Mouse (Mus musculus) heart, adult 18-20 months (tissue): ENCODE data around the gene Fgfr2. TPM values are rescaled to one million over a fixed set of nuclear protein-coding genes. Genes with fewer than 3 reads are reported as not detected.
A peak's percentile ranks its signal among the peaks of the same experiment; 100 is the strongest.

Source experiments
- DNase-seq, 2 experiments: peaks; one replicate each; pipeline ENCODE4 v3.0.0; 2021 to 2022; ENCODE audit warnings: mixed read lengths in 1 of 2
- total RNA-seq, 2 experiments: library from RNA; stranded (reverse); gene quantifications; 2 replicates each; pipeline ENCODE4 v1.2.3; 2021

The Fgfr2 gene
- total RNA-seq, 2 experiments from 2014 or later: 1.3 to 2.6 TPM

GRCm38 (mm10) chr7:132332176-132332575 is 791.0 kb downstream of the Fgfr2 start:
- no peak for DNase-seq

DNA sequence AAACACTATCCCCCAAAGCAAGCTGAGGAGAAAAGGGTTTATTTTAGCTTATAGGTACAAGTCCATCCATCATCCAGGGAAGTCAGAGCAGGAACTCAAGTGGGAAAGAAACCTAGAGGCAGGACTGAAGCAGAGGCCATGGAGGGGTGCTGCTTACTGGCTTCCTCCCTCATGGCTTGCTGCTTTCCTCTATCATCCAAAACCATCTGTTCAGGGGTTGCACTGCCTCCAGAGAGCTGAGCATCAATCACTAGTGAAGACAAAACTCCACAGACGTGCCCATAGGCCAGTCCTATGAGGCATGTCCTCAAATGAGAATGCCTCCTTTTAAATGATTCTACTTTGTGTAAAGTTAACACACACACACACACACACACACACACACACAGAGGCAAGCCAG is 793.0 kb downstream of the Fgfr2 start:
- DNase-seq: no peak

DNA sequence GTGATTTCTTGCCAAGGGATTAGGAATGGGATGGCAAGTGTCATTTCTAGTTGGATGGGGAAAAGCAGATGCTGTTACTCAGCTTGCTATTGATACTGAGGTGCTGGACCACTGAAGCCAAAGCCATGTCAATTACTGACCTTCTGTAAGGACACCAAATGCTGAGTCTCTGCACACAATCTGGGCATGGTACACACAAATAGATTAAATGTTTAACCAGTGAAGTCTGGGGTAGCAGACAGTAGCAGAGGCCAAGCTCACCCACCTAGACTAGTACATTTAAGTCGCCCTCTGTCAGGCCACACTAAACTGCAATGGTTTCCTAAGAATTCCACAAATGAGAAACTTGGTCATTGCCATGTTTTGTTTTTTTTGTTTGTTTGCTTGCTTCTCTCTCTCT is 794.5 kb downstream of the Fgfr2 start:
- no peak for DNase-seq

GRCm38 (mm10) chr7:132325549-132326331 is 797.4 kb downstream of the Fgfr2 start:
- peak; percentile 71 to 79 for DNase-seq

GRCm38 (mm10) chr7:132323430-132323829 is 799.7 kb downstream of the Fgfr2 start:
- DNase-seq: no peak

DNA sequence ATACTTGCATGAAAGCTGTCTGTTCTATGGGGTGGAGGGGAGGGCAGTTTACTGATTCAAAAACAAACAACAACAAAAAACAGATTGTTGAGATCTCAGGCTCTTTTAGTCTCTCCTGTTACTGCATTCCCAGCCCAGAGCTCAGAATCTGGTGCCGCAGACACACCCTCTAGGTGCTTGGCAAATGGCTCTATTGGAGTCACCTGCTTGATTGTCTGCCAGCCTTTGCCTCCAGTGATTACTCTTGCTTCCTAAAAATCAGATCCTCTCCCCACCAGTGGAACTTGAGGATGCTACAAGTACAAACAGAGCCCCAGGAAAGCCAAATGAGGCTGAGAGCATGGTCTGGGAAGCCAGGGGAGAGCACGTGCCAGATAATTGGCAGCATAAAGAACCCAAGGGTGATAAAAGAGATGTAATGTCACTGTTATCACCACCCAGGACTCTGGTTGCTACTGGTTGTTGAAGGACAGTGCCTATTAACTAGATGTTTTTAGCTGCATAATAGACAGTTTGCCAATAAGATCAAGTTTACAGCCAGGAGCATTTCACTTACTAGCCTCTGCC is 801.7 kb downstream of the Fgfr2 start:
- no peak for DNase-seq

- DNase-seq: peak; percentile 67 to 72
Observed at GRCm38 (mm10) chr7:132317036-132317541, 806.1 kb downstream of the Fgfr2 start, which contains the start of gene Chst15. Gene Chst15 (minus strand): TSS chr7:132317228.

DNA sequence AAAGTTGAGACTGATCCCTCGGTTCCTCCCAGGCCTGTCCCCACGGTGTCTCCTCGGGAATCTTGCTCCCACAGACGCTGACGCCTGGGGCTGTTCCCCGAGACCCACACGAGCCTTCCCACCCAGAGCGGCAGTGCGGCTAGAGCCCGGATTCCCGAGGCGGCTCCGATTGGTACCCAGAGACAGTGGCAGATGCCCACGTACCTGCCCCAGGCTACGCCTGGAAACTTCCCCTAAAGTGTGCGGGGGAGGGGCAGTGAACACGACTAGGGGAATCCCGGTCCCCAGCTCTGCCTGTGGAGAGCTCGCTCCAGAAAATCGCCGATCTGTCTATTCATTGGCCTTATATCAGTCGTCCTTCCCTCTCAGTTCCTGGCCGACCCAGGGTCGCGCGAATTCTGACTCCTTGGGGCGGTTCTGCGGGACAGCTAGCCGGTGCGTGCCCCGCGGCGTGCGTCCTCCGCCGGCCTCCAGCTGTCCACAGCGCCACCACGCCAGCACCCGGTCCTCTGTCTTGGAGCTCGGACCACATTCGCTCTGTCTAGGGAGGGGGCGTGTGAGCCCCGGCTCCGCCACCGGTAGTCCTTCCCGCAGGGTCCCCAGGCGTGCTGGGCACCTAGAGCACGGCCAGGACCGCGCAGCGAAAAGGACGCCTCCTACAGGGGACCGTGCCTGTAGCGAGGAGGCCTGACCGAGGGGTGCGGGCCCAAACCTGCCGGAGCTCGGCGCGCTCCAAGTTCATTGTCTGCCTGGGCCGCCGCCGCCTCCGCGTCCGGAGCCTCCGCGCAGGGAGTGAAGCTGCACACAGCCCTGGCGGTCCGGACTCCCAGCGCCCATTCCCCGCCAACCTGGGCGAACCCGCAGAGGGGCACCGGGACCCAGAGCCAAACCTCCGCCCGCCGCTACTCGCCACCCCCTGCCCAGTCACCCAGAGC is 806.8 kb downstream of the Fgfr2 start:
- DNase-seq: peak; percentile 78 to 80

DNA sequence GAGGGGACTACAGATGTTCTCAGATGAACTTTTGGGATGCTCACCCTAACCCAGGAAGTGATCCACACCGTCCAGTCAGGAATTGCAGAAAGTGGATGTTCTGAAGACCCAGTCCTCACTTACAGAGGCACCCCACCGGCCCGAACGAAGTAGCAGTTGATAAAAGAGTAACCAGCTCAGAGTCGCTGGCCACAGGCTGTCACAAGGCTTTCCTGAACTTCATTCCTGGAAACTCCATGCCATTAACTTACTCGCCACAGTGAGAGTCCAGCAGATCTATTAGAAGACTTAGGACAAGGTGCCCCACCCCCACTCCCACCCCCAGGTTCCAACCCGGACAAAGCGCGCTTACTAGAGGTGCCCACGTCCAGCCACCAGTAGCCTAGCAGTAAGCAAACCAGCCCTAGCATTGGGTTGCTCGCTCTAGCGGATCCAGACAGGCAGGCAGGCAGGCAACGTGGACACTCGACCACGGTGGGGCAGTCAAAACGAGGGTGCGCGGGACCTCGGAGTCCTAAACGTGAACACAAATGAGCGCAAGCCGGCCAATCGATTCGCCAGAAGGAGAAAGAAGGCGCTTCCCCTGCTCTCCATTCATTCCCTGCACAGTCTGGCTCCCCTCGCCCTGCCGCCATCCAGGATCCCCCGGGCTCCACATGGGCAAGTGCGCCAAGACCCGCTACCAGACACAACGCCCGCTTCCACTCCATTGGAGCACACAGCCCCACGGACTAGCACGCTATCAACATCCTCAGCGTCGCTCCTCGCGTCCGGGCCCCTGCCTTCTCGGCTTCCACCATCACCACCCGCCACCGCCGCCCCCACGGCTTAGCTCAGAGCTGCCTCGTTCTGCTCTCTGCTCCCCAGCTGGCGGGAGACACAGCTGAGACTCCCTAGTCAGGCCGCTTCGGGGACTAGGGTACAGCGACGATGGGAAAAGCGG is 807.7 kb downstream of the Fgfr2 start:
- DNase-seq: peak; percentile 80 to 84

GRCm38 (mm10) chr7:132312396-132312795 is 810.8 kb downstream of the Fgfr2 start:
- DNase-seq: no peak

DNA sequence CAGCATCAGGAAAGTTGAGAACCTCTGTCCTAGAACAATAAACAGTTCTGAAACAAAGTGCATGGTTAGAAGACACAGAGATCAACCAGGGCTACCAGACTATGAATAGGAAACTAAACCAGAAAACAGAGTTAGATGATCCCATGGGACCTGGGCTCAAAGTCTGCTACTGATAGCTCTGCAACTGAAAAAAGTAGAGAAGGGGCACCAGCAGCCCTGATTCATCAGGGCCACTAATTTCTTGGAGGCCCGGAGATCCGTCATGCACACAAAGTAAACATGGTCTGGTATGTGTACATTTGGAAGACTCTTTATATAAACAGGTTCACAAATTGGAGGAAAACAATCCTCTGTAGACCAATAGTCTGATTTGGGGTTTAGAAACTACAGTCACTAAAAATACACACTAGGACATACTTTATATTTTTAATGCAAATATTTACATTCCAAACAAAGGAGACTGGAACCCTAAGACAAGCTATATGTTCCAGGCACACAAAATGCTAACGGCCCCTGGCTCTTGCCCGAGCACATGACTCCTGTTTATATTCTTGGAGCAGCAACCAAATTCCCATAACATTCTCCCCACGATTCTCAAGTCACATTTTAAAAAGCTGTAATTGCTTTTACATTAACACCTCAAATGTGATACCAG is 814.5 kb downstream of the Fgfr2 start:
- DNase-seq: no peak

- peak in 1 of 2 experiments; percentile 40 for DNase-seq
Observed at GRCm38 (mm10) chr7:132307722-132308271, 815.4 kb downstream of the Fgfr2 start.

GRCm38 (mm10) chr7:132306671-132307412 is 816.3 kb downstream of the Fgfr2 start:
- DNase-seq: no peak

GRCm38 (mm10) chr7:132305492-132306375 is 817.4 kb downstream of the Fgfr2 start:
- DNase-seq: no peak

- no peak for DNase-seq
Observed at GRCm38 (mm10) chr7:132304424-132305085, 818.6 kb downstream of the Fgfr2 start.

- no peak for DNase-seq
Observed at GRCm38 (mm10) chr7:132303988-132304387, 819.2 kb downstream of the Fgfr2 start.

DNA sequence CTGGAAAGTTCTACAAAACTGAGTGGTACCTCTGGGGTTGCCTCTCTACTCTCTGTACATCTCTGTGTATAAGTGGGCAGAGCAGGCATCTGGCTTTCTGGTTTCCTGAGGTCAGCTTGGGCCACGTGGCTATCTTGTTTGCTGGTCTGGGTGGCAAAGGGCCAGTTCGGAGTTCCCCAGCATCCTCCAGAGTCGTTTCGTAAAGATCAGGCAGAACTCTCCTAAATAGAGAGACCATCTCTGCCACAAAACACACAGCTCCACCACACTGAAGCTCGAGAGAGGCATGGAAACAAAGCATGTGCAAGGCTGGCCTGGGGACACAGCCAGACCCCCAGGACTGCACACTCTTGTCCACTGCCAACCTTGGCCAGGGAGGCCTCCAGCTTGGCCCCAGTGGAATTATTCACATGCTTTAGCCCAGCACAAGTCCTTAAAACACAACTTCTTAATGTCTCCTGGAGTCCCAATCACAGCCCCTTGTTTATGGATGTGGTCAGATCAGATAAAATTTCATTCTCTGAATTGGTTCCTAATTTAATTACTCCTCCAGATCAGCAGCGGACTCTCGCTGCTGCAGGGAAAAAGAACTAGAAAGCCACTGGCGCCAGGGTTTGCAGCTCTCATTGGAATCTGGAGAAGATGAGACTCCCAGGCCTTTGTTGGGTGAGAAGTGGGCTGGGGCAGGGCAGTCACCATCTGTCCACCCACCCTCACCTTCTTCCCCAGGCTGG is 820.5 kb downstream of the Fgfr2 start:
- peak in 1 of 2 experiments; percentile 68 for DNase-seq
